Mouse (Mus musculus) limb, embryonic 15.5 days (tissue): ENCODE measurements around the gene Emc1. TPM values are rescaled to one million over a fixed set of nuclear protein-coding genes. Genes with fewer than 3 reads are reported as not detected.

ENCODE experiments used
- ATAC-seq: fragments of 200-750 bp; cut with Nextera tagmentation; 2 replicates; pipeline ENCODE4 v1.8.0; 2017; ENCODE audit warnings: low read depth, moderate TSS enrichment; ENCODE audit not compliant: insufficient number of reproducible peaks, low FRiP score, low TSS enrichment
- H3K27ac ChIP-seq: fragments of 300-500 bp; sonication (generic); 2 replicates; pipeline ENCODE4 v1.5.1; 2015; ENCODE audit warnings: moderate library complexity, mild to moderate bottlenecking, inconsistent platforms
- H3K27me3 ChIP-seq: fragments of 300-500 bp; sonication (generic); 2 replicates; pipeline ENCODE4 v1.6.1; 2015; ENCODE audit warnings: inconsistent platforms
- H3K36me3 ChIP-seq: fragments of 300-500 bp; sonication (generic); 2 replicates; pipeline ENCODE4 v1.6.1; 2015; ENCODE audit warnings: inconsistent platforms
- H3K4me1 ChIP-seq: fragments of 300-500 bp; sonication (generic); 2 replicates; pipeline ENCODE4 v1.6.1; 2015; ENCODE audit warnings: inconsistent platforms
- H3K4me2 ChIP-seq: fragments of 300-500 bp; sonication (generic); 2 replicates; pipeline ENCODE4 v1.6.1; 2015; ENCODE audit warnings: mild to moderate bottlenecking, inconsistent platforms
- H3K4me3 ChIP-seq: fragments of 300-500 bp; sonication (generic); 2 replicates; pipeline ENCODE4 v1.5.1; 2015; ENCODE audit warnings: mild to moderate bottlenecking, inconsistent platforms
- H3K9ac ChIP-seq: fragments of 300-500 bp; sonication (generic); 2 replicates; pipeline ENCODE4 v1.6.1; 2015; ENCODE audit warnings: inconsistent platforms
- H3K9me3 ChIP-seq: fragments of 300-500 bp; sonication (generic); 2 replicates; pipeline ENCODE4 v1.6.1; 2016; ENCODE audit warnings: inconsistent platforms
- WGBS: fragments of 180-500 bp; shearing (Covaris S2); methylation state at CpG from one replicate; pipeline ENCODE4 v1.1.7; 2015; 5-methylcytosine and 5-hydroxymethylcytosine counted together
- polyA plus RNA-seq: library from polyadenylated mRNA; unstranded; fragments of >200 nt; fragmentation: Nextera tagmentation; extraction: Ambion mirVana; gene quantifications from 2 replicates; pipeline ENCODE4 v1.2.1, GENCODE M21; 2015

The Emc1 gene
- polyA plus RNA-seq, 1 experiment from 2014 or later, result 24.5 TPM

DNA sequence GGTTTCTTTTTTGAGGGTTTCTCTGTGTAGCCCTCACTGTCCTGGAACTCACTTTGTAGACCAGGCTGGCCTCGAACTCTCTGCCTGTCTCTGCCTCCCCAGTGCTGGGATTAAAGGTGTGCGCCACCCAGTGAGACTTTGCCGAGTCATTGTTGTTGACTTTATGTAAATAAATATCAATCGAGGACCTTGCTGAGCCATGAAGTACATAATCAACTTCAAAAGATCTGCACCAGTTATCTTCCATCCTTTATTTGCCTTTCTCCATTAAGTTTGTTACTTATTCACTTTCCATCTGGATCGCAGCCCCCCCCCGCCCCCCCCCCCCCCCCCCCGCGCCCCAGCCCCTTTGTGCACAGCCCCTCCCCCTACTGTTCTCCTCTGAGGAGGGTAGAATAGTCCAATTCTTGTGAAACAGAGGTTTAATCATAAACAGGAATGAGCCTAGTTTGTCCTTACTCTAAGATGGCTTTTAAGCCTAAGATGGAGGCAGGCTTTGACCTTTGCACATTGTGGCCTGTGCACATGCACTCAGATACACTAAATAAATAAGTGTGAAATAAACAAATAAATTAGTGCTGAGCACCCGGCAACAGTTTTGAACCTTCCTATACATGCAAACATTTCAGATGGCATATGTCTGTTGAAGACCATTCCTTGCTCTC is 17.6 kb upstream of the Emc1 start:
- H3K4me2 ChIP-seq, result no peak overlapping the region
- H3K4me3 ChIP-seq, result no peak overlapping the region
- H3K9ac ChIP-seq, result no peak overlapping the region
- H3K4me1 ChIP-seq, result peaks cover 4% of the 10 kb centered on the region
- ATAC-seq, result no peak
- peaks cover 8% of the 10 kb centered on the region for H3K27me3 ChIP-seq
- no peaks in the 10 kb centered on the region for H3K36me3 ChIP-seq
- no peaks in the 10 kb centered on the region for H3K9me3 ChIP-seq
- WGBS, result 77% methylated on average over 6 of the region's 9 CpGs
- H3K27ac ChIP-seq, result no peak overlapping the region

DNA sequence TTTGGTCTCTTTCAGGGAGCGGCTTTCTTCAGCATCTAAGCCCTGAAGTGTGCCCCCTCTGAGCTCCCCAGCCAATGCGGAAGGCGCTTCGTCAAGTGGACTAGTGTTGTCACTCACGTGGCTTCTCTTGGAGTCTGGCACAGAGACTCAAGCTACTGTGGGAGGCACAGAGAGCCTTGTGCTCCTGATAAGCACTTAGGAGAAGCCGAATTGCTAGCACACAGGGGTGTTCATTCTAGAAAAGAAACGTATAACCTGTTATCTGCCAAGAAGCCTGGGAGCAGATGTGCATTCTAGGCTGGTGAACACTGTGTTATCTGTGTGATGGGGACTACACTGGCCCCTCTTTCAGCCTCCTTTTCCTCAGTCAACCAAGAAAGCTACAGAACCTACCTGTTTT is 16.9 kb upstream of the Emc1 start:
- no peak overlapping the region for H3K4me3 ChIP-seq
- 63% methylated on average over 7 of the region's 7 CpGs for WGBS
- peaks cover 6% of the 10 kb centered on the region for H3K4me1 ChIP-seq
- no peaks in the 10 kb centered on the region for H3K9me3 ChIP-seq
- ATAC-seq, result no peak
- no peak overlapping the region for H3K4me2 ChIP-seq
- H3K27me3 ChIP-seq, result peaks cover 8% of the 10 kb centered on the region
- no peak overlapping the region for H3K9ac ChIP-seq
- no peak overlapping the region for H3K27ac ChIP-seq
- H3K36me3 ChIP-seq, result no peaks in the 10 kb centered on the region

DNA sequence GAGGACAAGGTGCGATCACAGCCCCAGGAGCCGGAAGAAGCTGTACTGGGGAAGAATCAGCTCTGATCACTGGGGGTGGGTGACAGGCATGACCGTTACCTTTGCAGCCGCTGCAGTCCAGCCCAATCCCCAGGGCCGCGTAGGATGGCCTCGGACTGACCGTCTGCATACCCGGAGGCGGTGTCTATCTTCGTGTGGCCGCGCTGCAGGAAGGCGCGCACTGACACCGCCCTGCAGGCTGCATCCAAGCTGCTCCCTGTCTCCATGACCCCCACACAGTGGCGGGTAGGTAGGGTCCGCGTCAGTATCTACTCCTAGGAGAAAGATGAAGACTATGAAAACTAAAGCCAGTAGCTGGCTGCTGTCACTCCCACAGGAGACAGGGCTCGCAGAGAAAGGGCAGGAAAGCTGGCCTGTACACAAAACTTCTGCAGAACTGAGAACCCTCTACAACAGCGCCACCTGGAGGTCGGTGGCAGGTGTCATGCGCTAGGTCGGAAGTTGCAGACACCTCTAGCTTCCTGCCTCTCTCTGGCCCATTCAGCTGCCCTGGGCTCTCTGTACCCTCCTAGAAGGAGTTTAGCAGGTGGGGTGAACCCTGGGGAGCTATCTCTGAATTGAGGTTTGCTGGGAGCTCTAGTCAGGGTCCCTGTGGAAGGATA is 15.4 kb upstream of the Emc1 start:
- Histone ChIP-seq H3K4me2 (peak overlapping the region; percentile 28), H3K27ac (no peak overlapping the region), H3K27me3 (peaks cover 8% of the 10 kb centered on the region), H3K4me1 (peaks cover 6% of the 10 kb centered on the region), H3K9me3 (no peaks in the 10 kb centered on the region), H3K9ac (no peak overlapping the region), H3K4me3 (peak overlapping the region; percentile 18), H3K36me3 (no peaks in the 10 kb centered on the region)
- no peak for ATAC-seq
- 23% methylated on average over 24 of the region's 24 CpGs for WGBS

- no peak for ATAC-seq
- H3K36me3 ChIP-seq, result no peaks in the 10 kb centered on the region
- H3K9me3 ChIP-seq, result no peaks in the 10 kb centered on the region
- peaks cover 8% of the 10 kb centered on the region for H3K27me3 ChIP-seq
- H3K4me2 ChIP-seq, result no peak overlapping the region
- H3K27ac ChIP-seq, result no peak overlapping the region
- H3K4me3 ChIP-seq, result no peak overlapping the region
- WGBS, result 50% methylated on average over 33 of the region's 33 CpGs
- no peak overlapping the region for H3K9ac ChIP-seq
- peaks cover 6% of the 10 kb centered on the region for H3K4me1 ChIP-seq
Observed at GRCm38 (mm10) chr4:139338145-139338544, 14.2 kb upstream of the Emc1 start.

- Histone ChIP-seq H3K4me2 (no peak overlapping the region), H3K36me3 (peaks cover 10% of the 10 kb centered on the region), H3K9me3 (no peaks in the 10 kb centered on the region), H3K4me3 (no peak overlapping the region), H3K27ac (no peak overlapping the region), H3K27me3 (peaks cover 8% of the 10 kb centered on the region), H3K4me1 (peaks cover 8% of the 10 kb centered on the region), H3K9ac (no peak overlapping the region)
- ATAC-seq, result no peak
- WGBS, result 71% methylated on average over 4 of the region's 4 CpGs
Observed at GRCm38 (mm10) chr4:139340835-139341234, 11.6 kb upstream of the Emc1 start.

- H3K27ac ChIP-seq, result no peak overlapping the region
- H3K27me3 ChIP-seq, result peaks cover 8% of the 10 kb centered on the region
- peaks cover 18% of the 10 kb centered on the region for H3K36me3 ChIP-seq
- H3K9me3 ChIP-seq, result no peaks in the 10 kb centered on the region
- H3K9ac ChIP-seq, result no peak overlapping the region
- ATAC-seq, result no peak
- H3K4me3 ChIP-seq, result no peak overlapping the region
- peaks cover 8% of the 10 kb centered on the region for H3K4me1 ChIP-seq
- H3K4me2 ChIP-seq, result no peak overlapping the region
- 80% methylated on average over 7 of the region's 7 CpGs for WGBS
Observed at GRCm38 (mm10) chr4:139341556-139342233, 10.7 kb upstream of the Emc1 start.

- H3K4me3 ChIP-seq, result no peak overlapping the region
- no peaks in the 10 kb centered on the region for H3K27me3 ChIP-seq
- 0 out of 2 replicates have a peak, but pooled peaks cover 4% of the 10 kb centered on the region for H3K4me1 ChIP-seq
- no peak for ATAC-seq
- H3K27ac ChIP-seq, result no peak overlapping the region
- H3K4me2 ChIP-seq, result no peak overlapping the region
- H3K9me3 ChIP-seq, result no peaks in the 10 kb centered on the region
- peaks cover 38% of the 10 kb centered on the region for H3K36me3 ChIP-seq
- no peak overlapping the region for H3K9ac ChIP-seq
- WGBS, result 53% methylated on average over 5 of the region's 5 CpGs
Observed at GRCm38 (mm10) chr4:139343718-139344117, 8.7 kb upstream of the Emc1 start.

GRCm38 (mm10) chr4:139345416-139346019 is 6.9 kb upstream of the Emc1 start:
- H3K27ac ChIP-seq, result no peak overlapping the region
- 85% methylated on average over 23 of the region's 23 CpGs for WGBS
- H3K9me3 ChIP-seq, result no peaks in the 10 kb centered on the region
- no peak overlapping the region for H3K9ac ChIP-seq
- no peak overlapping the region for H3K4me2 ChIP-seq
- no peak for ATAC-seq
- H3K4me1 ChIP-seq, result peaks cover 4% of the 10 kb centered on the region; the same call in 1 of the 2 replicates
- no peak overlapping the region for H3K4me3 ChIP-seq
- H3K36me3 ChIP-seq, result peaks cover 51% of the 10 kb centered on the region
- no peaks in the 10 kb centered on the region for H3K27me3 ChIP-seq

GRCm38 (mm10) chr4:139352832-139353231 is 445 bp downstream of the Emc1 start:
- Histone ChIP-seq H3K9ac (peak overlapping the region; percentile 89), H3K36me3 (peaks cover 54% of the 10 kb centered on the region), H3K27me3 (no peaks in the 10 kb centered on the region), H3K9me3 (no peaks in the 10 kb centered on the region), H3K4me1 (peaks cover 20% of the 10 kb centered on the region), H3K4me3 (peak overlapping the region; percentile 78), H3K4me2 (peak overlapping the region; percentile 87), H3K27ac (peak overlapping the region; percentile 96; the same call in 1 of the 2 replicates)
- peak; percentile 12; the same call in 1 of the 2 replicates for ATAC-seq
- 0% methylated on average over 7 of the region's 7 CpGs for WGBS

GRCm38 (mm10) chr4:139357211-139357610 is 4.8 kb downstream of the Emc1 start:
- 89% methylated on average over 3 of the region's 3 CpGs for WGBS

DNA sequence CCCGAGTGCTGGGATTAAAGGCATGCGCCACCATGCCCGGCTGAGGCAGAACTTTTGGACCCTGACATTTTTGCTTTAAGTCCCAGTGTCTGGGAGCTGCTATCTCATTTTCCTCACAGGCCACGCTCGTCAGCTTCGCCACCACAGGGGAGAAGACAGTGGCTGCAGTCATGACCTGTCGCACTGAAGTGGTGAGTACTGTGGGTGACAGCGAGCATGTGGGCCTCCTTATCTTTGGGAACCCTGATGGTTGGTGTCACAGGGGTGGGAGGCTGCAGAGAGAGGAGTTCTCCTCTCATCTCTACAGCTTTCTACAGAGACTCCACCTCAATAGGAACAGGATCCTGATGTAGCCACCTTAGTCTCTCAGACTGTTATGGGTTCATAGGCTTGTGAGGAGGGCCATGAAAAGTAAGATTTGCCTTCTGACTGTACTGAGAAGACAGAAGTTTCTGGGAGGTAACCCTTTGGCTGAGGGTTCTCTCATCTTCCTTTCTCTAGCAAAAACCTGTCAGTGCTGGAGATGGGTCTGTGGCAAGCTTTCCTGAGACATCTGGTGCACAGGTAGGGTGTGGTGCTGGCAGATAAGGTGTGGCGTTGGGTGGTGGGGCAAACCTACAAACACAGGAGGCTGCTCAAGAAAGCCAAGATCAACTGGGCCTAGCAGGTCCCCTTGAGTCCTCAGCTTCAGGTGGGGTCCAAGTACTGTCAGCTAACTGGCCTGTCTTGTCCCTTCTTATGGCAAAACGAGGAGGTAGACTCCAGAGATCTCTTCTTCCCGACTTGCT is 8.6 kb downstream of the Emc1 start:
- H3K4me2 ChIP-seq, result no peak overlapping the region
- H3K4me1 ChIP-seq, result no peaks in the 10 kb centered on the region
- H3K27ac ChIP-seq, result no peak overlapping the region
- no peak for ATAC-seq
- 91% methylated on average over 11 of the region's 11 CpGs for WGBS
- peaks cover 98% of the 10 kb centered on the region for H3K36me3 ChIP-seq
- no peak overlapping the region for H3K4me3 ChIP-seq
- no peaks in the 10 kb centered on the region for H3K9me3 ChIP-seq
- H3K27me3 ChIP-seq, result no peaks in the 10 kb centered on the region
- H3K9ac ChIP-seq, result no peak overlapping the region

More at GRCm38 (mm10) chr4:139357211-139357610, 4.8 kb downstream of the Emc1 start:
- H3K27ac ChIP-seq, result no peak overlapping the region
- peaks cover 5% of the 10 kb centered on the region for H3K4me1 ChIP-seq
- no peak for ATAC-seq
- H3K9me3 ChIP-seq, result no peaks in the 10 kb centered on the region
- H3K4me3 ChIP-seq, result no peak overlapping the region
- H3K4me2 ChIP-seq, result no peak overlapping the region
- peaks cover 76% of the 10 kb centered on the region for H3K36me3 ChIP-seq
- no peaks in the 10 kb centered on the region for H3K27me3 ChIP-seq
- no peak overlapping the region for H3K9ac ChIP-seq
